Mouse (Mus musculus) left cerebral cortex, postnatal 10 days (tissue): ENCODE data around the gene Sorcs3. TPM values are rescaled to one million over a fixed set of nuclear protein-coding genes. Genes with fewer than 3 reads are reported as not detected.

Source experiments
- DNase-seq, 2 experiments: peaks; one replicate each; pipeline ENCODE4 v3.0.0; 2021 to 2022; ENCODE audit warnings: low spot score in 2 of 2, mixed read lengths in 1 of 2; ENCODE audit errors: extremely low spot score in 1 of 2
- intact Hi-C: fragments of 180-260 bp; cut with DNase I; formaldehyde crosslinking; loops from one replicate; pipeline ENCODE4 v1.15.1; 2025
- total RNA-seq, 2 experiments: library from RNA; stranded (reverse); gene quantifications; 2 replicates each; pipeline ENCODE4 v1.2.3; 2021

Sorcs3 gene
- total RNA-seq, 2 experiments from 2014 or later = 24.5 to 24.6 TPM

DNA sequence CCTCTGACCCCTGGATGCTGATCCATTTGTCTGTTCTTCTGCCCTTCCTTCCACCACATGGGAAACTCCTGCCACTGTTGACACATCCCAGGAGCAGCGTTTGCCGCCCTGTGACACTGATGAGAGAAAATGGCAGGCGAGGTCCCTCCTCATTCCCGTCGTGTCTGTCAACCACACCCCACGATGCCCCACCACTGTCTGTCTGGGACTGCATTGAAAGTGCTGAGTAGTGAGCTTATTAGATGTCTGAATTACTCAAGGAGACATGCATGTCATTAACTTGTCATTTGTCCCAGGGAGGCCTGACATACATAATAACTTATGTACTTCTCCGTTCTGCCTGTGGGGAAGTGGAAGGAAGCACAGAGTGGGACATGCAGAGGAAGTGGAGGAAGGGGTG is 137.6 kb downstream of the Sorcs3 start:
- intact Hi-C loops = no loop called here
- no peak for DNase-seq

GRCm38 (mm10) chr19:48347116-48347515 is 141.3 kb downstream of the Sorcs3 start:
- intact Hi-C loops = no loop called here
- DNase-seq = no peak

DNA sequence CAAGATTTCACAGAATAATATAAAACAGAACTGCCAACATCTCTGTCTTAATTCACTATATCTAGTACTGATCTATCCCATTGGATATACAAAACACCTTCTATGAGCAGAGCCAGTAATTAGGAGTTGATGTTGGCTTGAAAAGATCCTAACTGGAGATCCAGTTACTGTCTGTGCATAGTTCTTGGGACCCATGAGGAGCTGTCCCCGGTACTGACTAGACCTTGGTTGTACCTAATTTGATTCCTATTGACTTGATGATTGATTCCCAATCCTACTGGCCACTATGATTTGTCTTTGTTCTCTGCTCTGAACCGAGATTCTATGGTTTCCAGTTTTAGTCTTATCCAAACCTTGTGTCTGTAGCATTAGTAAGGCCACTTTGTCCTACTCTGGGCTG is 151.0 kb downstream of the Sorcs3 start:
- intact Hi-C loops = no loop called here
- DNase-seq = no peak

DNA sequence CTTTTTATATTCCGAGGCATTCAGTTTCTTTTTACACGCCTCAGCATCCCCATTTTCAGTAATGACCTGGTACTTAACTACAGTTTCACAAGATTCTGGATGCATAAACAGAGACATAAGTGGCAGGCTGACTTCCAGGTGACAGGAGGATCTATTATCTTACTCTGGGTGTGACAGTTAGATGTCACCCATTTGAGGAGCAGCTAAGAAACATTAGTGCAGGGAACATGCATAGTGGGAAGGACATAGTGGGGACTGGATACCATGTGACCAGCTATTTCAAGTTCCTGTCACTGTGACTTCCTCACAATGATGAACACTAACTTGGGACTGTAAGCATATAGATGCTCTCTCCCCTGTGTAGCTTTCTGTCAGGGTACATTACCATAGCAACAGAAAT is 156.3 kb downstream of the Sorcs3 start:
- DNase-seq = no peak
- intact Hi-C loops = no loop called here

- intact Hi-C loops = no loop called here
- peak; percentile 46 to 50 for DNase-seq
Observed at GRCm38 (mm10) chr19:48368056-48368455, 162.2 kb downstream of the Sorcs3 start.

- intact Hi-C loops = no loop called here
- no peak for DNase-seq
Observed at GRCm38 (mm10) chr19:48371787-48372186, 166.0 kb downstream of the Sorcs3 start.

DNA sequence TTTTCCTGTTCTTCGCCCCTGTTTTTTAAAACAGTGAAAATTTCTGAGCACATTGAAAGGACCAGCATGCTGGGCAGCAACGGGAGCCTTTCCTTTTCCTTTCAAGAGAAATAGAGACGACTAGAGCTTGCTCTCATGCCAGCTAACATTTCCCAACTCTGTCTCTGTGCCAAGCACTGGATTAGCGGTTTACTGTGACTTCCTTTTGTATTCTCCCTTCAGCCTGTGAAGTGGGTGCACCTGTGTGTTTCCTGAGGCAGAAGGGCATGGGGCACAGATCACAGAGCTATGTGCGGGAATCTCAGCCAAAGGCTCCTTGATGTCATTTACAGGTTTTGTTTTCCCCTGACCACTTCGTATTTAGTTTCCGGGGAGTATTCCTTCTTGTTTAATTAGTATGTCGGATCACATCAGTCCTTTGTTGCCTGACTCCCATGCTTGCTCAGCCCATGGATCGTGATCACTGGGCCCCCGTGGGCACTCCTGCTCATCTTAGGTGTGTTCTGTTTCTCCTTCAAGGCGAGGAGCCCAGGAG is 172.2 kb downstream of the Sorcs3 start:
- intact Hi-C loops = no loop called here

GRCm38 (mm10) chr19:48391551-48391950 is 185.7 kb downstream of the Sorcs3 start:
- intact Hi-C loops = loop anchor here (5.0 kb wide), 1 partner anchor 189 kb away; no protein-coding TSS in a partner anchor
- DNase-seq = peak; percentile 49 to 50

More for the DNA sequence above, 172.2 kb downstream of the Sorcs3 start:
- no peak for DNase-seq

GRCm38 (mm10) chr19:48404774-48405495 is 199.1 kb downstream of the Sorcs3 start:
- intact Hi-C loops = no loop called here
- no peak for DNase-seq

DNA sequence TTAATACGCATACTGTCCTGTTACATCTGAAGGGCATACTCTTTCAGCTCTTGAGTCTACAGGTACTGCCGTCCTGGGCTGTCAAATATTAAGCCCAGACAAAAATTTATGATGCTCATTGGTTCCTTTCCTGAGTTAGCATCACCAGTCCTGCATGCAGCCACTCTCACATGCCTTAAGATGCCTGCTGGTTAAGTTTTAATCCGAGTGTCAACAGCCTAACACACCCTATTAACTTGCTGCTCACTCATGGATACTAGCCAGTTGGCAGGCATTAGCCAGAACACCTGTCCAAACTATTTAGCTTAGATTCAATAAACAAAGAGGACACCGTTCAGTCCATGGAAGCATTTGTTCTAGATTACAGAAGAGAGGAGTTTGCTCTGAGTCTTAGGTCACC is 202.4 kb downstream of the Sorcs3 start:
- no peak for DNase-seq
- intact Hi-C loops = no loop called here

DNA sequence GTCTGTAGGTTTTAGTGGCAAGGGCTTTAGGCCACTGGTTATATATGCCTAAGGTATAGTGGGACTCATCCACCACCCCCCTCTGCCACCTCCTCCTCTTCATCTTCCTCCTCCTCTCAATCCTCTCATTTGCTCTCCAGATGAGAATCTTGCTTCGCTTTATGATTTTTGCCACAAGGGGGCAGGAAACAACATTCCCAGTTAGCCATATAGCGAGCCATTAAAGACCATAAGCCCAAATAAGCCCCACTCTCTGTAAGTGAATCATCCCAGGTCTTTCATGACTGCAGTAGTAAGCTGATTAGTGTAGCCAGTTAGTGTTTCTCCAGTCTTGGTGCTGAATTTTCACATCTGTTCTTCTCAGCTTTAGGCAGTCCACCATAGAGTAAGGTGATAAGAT is 205.5 kb downstream of the Sorcs3 start:
- DNase-seq = no peak
- intact Hi-C loops = loop anchor here (10.0 kb wide), 1 partner anchor 853 kb away; no protein-coding TSS in a partner anchor

DNA sequence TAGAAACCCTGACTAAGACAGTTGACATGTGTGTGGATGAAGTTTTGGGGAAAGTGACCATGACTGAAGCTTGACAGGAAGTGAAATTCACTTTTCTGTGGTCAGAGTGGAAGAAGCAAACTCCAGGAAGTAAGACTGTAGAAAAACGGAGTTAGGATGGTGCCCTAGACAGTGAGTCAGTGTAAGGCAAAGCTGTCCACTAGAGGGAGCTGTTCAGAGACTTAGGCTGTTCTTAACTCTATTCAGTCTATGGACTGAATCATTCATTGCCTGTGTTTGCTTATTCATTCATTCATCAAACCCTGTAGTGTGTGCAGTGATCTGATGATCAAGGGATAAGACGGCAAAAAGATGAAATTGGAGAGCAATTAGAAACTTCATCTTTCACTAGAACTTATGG is 208.0 kb downstream of the Sorcs3 start:
- DNase-seq = peak; percentile 19 to 30
- intact Hi-C loops = loop anchor here (10.0 kb wide), 1 partner anchor 851 kb away; no protein-coding TSS in a partner anchor

DNA sequence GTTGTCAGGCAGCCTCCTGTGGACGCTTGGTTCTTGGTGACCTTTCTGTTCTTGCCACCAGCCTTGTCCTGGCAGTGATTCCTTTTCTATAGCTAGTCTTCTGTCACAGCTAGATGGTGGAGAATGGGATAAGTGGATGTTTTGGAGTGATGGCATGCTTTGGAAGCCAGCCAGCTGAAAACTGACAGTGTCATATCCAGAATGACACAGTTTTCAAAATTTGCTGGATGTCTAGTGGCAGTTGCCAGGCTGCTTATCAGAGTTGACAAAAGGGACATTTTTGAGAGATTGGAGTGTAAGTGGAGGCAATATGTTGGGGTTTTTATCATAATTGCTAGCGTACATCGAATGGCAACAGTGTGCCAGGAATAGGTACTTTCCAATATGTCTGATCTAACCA is 212.5 kb downstream of the Sorcs3 start:
- DNase-seq = no peak
- intact Hi-C loops = loop anchor here (10.0 kb wide), 1 partner anchor 846 kb away; no protein-coding TSS in a partner anchor

DNA sequence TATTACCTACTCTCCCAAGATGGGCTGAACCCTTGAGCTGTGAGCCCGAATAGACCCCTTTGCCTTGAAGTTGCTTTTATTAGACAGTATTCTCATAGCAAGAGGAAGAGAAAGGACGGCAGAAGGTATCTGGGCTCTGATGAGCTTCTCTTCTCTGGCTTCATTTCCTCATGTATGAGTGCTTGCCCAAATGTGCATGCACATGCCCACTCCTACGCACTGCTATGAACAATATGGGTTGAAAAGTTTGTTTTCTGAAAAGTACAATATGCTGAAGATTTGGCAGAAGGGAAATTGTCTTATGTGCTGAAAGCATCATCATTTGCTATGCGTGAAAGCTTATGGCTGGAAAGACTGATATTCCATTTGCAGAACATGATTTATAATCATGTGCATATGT is 223.4 kb downstream of the Sorcs3 start:
- DNase-seq = peak in 1 of 2 experiments; percentile 11
- intact Hi-C loops = no loop called here

DNA sequence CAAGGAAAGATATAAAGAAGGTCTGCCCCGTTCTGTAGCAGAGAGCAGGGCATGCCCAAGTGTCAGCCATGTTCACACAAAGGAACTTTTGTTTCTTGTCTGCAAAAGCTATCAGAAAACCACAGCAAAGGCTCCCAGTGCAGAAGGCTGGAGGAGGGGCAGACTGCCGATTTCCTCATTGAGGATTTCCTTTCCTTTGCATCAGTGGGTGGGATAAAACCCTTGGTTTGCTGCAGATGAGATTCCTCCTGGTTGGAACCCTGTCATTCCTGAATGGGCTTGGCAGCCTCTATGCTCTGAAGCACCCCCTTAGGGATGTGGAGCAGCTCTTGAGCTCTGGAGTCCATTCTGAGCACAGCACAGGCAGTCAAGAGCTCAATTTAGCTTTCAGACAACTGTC is 223.9 kb downstream of the Sorcs3 start:
- intact Hi-C loops = no loop called here
- no peak for DNase-seq

DNA sequence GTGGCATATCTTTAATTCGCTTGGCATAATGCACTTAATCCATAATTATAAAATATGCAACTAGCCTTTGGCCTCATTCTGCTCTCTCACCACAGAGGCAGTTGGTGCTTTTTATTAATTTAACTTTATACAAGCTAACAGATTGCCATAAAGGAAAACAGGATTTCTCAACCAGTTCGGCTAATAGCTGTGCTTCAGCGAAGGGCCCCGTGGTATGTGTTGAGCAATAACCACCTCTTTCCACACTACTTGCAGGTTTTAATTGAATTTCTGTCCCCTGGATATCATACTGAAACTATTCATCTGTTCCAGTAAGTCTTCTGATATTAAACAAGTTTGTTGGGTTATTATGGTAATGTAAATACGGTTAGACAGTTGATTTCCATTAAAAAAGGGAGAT is 224.5 kb downstream of the Sorcs3 start:
- no peak for DNase-seq

GRCm38 (mm10) chr19:48438450-48438849 is 232.6 kb downstream of the Sorcs3 start:
- no peak for DNase-seq
- intact Hi-C loops = no loop called here

More for the DNA sequence above, 224.5 kb downstream of the Sorcs3 start:
- intact Hi-C loops = no loop called here

DNA sequence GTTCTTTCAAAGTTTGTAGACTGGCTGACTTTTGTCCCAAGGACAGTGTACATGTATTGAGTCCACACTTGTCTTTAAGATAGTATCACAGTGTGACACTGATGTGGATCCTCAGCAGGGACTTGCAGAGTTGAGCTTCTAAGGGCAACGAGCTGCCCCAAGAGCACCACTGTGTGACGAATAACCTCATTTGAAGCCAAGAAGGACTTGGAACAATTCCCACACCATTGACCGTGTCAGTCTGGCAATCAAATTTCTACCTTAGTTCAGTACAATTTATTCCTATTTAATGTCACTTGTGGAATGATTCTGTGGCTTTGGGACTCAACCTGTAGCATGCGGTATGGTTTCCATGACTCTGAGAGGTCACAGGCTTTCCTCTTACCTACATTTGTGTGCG is 255.3 kb downstream of the Sorcs3 start:
- DNase-seq = no peak
- intact Hi-C loops = no loop called here

- no peak for DNase-seq
- intact Hi-C loops = no loop called here
Observed at GRCm38 (mm10) chr19:48462426-48462825, 256.6 kb downstream of the Sorcs3 start.

DNA sequence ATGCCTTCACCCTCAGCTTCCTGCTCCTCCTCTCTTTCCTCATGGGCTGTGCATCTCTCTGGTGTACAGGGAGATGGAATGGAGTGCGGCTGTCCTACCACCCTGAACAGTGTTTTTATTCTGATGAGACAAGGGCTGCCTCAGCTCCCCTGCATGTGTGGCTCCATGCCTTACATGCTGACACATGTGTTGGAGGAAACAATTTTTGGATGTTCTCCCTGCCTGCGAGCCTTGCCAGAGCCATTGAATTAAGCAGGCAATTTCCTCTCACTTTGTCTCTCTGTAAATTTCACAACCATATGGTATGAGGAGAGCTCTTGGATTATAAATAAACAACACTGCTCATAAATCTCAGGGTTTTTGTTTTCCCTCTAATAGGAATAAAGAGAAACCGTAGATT is 257.7 kb downstream of the Sorcs3 start:
- intact Hi-C loops = no loop called here
- peak in 1 of 2 experiments; percentile 30 for DNase-seq
